Mouse (Mus musculus): ENCODE measurements at regions not wholly inside any gene's neighbourhood (a gene's known extent, or its start where the extent isn't known, plus 50 kb on each side); places are given as distances from the start of the nearest gene placed in this dataset.

DNA sequence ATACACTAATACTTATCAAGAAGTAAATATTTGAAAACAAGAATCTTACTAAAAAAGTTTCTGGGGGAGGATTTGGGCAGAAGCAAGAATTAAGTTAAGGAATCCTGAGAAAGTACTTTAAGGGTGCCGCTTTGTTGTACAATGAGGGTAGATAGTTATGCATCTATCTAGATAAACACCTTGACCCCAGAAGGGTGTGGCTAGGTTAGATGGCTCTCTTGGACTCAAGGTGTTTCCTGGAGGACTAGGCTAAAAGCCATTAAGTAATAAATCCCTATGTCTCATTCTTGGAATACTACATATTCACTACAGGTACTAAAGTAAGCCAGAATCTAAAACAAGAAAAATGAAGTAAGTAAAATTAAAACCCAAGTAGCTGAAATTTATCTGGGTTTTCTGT lies 141.9 kb upstream of the Slc13a1 start:
- TF ChIP-seq CTCF (IDR thresholded peaks at IDR 0.05; ENCODE audit: low read depth, low read length): no peak
- TF ChIP-seq GATA1 (IDR thresholded peaks at IDR 0.05; ENCODE audit: borderline replicate concordance, low read length): no peak
